Mouse (Mus musculus): ENCODE results near the gene Pdc. TPM values are rescaled to one million over a fixed set of nuclear protein-coding genes. Genes with fewer than 3 reads are reported as not detected.
A peak's percentile ranks its signal among the peaks of the same experiment; 100 is the strongest.
"Not testable (repeated sequence)": the region's sequence is repeated elsewhere in the genome, so short reads cannot be mapped to it uniquely, and the experiment has no call there.

Pdc gene
- total RNA-seq (2021), result not detected

DNA sequence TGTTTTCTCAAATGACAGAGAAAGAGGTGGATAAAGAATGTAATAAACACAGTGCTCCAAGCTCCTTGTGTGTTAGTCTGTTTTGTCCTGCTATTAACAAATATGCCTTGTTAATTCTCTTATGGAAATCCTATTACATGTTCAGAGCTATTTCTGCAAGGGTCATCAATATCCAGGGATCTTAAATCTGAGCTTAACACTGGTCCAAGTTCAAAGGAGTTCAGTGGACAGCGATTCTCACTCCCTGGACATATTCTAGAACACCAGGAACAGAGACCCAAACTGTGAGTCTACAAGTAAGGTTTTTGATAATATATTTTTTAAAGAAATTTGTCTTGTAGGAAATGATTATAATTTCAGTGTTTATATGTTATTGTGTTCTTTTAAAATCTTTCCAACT is at the start of gene Pdc:
TSS of gene Pdc (plus strand) at position 213 of the 400 bp plus-strand sequence.
- intact Hi-C loops (cut with DNase I), result no loop called here
- no peak for DNase-seq (ENCODE audit: low spot score in 2 of 2)

DNA sequence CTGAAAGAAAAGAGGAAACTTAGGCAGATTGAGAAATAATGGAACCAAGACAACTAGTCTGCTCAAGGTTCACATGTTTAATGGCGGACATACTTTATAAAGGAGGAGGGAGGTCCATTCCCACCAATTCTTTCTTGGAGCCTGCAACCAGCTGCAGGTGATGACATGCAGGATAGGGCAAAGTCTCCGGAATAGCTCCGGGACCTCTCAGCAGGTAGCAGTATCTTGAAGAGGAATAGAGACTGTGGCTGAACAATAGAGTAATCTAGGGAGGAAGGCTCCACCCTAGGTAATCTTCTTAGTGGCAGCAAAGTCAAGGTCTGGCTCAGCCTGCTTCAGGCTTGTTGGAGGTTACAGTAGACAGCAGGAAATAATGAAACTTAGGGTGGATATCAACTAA is 25.2 kb upstream of the Pdc start:
- intact Hi-C loops (cut with DNase I); DNase-seq (ENCODE audit: low spot score in 2 of 2): not testable (repeated sequence)

DNA sequence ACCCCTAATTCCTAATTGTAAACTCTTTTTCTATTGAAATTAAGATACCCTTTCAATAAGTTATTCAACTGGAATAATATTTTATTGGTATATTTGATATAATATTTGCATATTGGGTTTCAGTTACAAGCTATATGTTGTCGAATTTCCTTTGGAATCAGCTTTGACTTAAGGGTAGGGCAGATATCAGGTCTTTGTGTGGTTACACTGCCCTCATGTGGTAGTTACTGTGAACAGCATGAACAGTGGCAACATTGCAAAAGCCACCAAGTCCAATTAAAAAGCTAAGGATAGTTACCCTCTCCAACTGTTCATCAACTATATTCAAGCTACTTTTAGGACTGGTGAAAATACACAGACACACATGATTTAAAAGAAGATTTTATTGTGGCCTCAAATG is 11.6 kb upstream of the Pdc start:
- intact Hi-C loops (cut with DNase I), result loop anchor here (5.0 kb wide), 1 partner anchor 475 kb away; no protein-coding TSS in a partner anchor
- DNase-seq (ENCODE audit: low spot score in 2 of 2), result peak; percentile 14 to 28

DNA sequence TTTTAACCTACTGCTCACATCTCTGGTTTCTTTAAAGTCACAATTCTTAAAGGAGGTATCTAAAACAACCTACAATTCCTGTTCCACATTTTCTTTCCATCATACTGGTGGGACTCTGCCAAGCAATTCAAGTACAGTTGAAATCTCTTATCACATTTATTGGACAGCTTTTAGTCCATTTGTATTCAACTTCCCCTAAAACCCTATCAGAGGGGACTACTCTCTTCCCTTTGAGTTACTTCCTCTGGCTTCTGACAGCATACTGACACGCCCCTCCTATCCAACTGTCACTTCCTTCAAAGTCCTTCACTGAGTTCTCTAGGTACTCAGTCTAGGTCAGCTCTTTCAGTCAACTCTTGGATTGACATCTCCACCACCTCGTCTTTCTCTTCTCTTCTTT is 15.9 kb downstream of the Pdc start:
- no peak for DNase-seq (ENCODE audit: low spot score in 2 of 2)
- intact Hi-C loops (cut with DNase I), result no loop called here

DNA sequence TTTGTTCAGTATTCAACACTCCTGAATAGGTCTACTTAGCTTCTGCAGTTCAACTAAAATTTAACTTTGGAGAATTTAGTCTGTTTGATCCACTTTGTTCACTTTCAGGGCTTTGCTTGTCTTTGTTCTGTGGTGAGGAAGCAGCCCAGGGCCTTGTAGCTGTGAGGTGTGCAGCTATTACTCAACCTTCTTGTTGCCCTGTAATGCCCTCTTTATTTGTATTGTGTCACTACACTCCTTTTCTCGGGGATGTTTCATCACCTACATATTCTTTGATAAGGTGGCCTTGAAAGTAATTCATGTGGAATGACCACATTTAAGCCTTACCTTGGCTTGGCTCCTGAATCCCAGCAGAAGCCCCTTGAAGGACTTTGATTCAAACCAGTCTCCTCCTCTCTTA is 41.6 kb downstream of the Pdc start:
- DNase-seq (ENCODE audit: low spot score in 2 of 2), result no peak

DNA sequence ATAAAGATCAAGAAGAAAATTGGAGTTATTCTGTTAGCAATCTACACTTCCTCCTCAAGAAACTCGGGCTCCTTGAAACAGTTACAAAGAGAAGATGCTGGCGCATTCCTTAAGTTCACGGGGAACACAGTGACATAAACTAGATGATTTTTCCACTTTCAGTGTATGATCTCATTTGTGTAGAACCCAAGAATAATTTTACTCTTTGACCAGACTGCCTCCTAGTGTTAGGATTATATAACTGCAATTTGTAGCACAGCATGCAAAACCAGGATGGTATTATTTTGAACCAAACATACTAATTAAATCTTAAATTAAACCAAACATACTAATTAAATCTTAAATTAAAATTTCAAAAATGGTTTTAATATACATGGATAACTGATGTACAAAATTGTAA is 53.7 kb downstream of the Pdc start:
- DNase-seq (ENCODE audit: low spot score in 2 of 2), result no peak
- intact Hi-C loops (cut with DNase I), result loop anchor here (5.0 kb wide), 1 partner anchor 541 kb away; no protein-coding TSS in a partner anchor

More for the DNA sequence above, 41.6 kb downstream of the Pdc start:
- intact Hi-C loops (cut with DNase I), result no loop called here

DNA sequence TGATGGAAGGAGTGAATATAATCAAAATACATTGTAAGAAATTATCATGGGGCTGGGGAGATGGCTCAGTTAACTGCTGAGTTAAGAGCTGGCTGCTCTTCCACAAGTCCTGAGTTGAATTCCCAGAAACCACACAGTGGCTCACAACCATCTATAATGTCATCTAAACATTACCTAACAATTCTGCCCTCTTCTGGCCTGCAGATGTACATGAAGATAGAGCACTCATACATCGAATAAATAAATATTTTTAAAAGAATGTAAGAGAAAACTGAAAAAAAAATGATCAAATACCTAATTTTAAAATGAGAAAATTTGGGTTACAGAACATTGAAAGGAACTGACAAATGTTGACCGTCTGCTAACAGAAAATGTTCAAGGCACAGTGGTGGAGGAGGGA is 55.0 kb downstream of the Pdc start:
- DNase-seq (ENCODE audit: low spot score in 2 of 2), result no peak
- intact Hi-C loops (cut with DNase I), result loop anchor here (5.0 kb wide), 1 partner anchor 542 kb away; no protein-coding TSS in a partner anchor

Other genes with a start within 250 kb of the Pdc start
- 10 to 100 TPM; 15.9 to 17.4 TPM for gene Ptgs2, start 219.4 kb upstream of the Pdc start, total RNA-seq (2021)
- gene Tpr, start 73.4 kb downstream of the Pdc start, total RNA-seq (2021), result 100 to 1,000 TPM in 1 of 2 experiments, 10 to 100 TPM in 1; 96.8 to 111 TPM
- 10 to 100 TPM; 44.2 to 50.3 TPM for gene Odr4, start 73.7 kb downstream of the Pdc start, total RNA-seq (2021)
- 1 to 10 TPM; 7.4 to 7.9 TPM for gene Prg4, start 146.7 kb downstream of the Pdc start, total RNA-seq (2021)